Mouse (Mus musculus) heart, adult 2 months (tissue): ENCODE measurements around the gene Cldnd2.

ENCODE experiments used
- CTCF ChIP-seq: fragments of 200-600 bp; IDR thresholded peaks from 2 replicates; pipeline ENCODE4 v1.8.1; 2022; ENCODE audit warnings: antibody characterized with exemption, mild to moderate bottlenecking, moderate library complexity
- EP300 ChIP-seq: fragments of 200-500 bp; IDR thresholded peaks from 2 replicates; pipeline ENCODE4 v1.6.1; 2011; ENCODE audit warnings: low read depth, low read length, control low read depth; ENCODE audit not compliant: insufficient read depth
- POLR2A ChIP-seq: fragments of 200-500 bp; IDR thresholded peaks from 2 replicates; pipeline ENCODE4 v1.6.1; 2011; ENCODE audit warnings: mild to moderate bottlenecking, low read depth, low read length, control low read depth; ENCODE audit not compliant: insufficient read depth

DNA sequence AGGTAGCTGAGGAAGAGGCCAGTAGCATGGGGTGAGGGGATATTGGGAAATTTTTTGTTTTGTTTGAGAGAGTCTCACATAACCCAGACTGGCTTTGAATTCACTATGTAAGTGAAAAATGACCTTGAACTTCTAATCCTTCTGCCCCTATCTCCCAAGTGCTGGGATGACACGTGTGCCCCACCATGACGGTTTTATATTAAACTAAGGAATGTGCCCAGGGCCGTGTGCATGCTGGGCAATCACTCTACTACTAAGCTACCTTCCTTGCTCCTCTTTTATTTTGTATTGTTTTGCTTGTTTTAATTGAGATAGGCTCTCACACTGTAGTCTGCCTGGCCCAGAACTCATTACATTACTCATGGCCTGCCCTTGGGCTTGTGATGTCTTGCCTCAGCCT is 489 bp downstream of the Cldnd2 start:
- TF ChIP-seq CTCF (no peak), EP300 (no peak), POLR2A (no peak)
